Mouse (Mus musculus) adrenal gland, postnatal 4 days (tissue): ENCODE data around the gene Il31ra. TPM values are rescaled to one million over a fixed set of nuclear protein-coding genes. Genes with fewer than 3 reads are reported as not detected.
"Not testable (repeated sequence)": the region's sequence is repeated elsewhere in the genome, so short reads cannot be mapped to it uniquely, and the experiment has no call there.

ENCODE experiments used
- DNase-seq, 2 experiments: peaks; one replicate each; pipeline ENCODE4 v3.0.0; 2021 to 2022; ENCODE audit warnings: low spot score in 2 of 2, mixed read lengths in 2 of 2
- long read RNA-seq, 2 experiments: library from polyadenylated mRNA; stranded (forward); transcript quantifications; one replicate each; pipeline ENCODE4 v2.0.0; 2021
- total RNA-seq, 2 experiments: library from RNA; stranded (reverse); gene quantifications; 2 replicates each; pipeline ENCODE4 v1.2.3; 2021

Gene Il31ra
- total RNA-seq: under 1 TPM; 0.48 to 0.76 TPM
- long read RNA-seq, experiment 1, partial matches to known transcripts: 0 of 1 reads
- long read RNA-seq, experiment 1, other reads (novel, unspliced or antisense): 1 of 1 reads
- long read RNA-seq, experiment 2, partial matches to known transcripts: 0 of 3 reads
- long read RNA-seq, experiment 2, other reads (novel, unspliced or antisense): 3 of 3 reads

GRCm38 (mm10) chr13:112594260-112594659 is at the start of gene Il31ra:
Gene Il31ra (minus strand): TSS chr13:112594360.
- not testable (repeated sequence) for DNase-seq

GRCm38 (mm10) chr13:112642897-112643296 is 48.7 kb upstream of the Il31ra start:
- DNase-seq: no peak

GRCm38 (mm10) chr13:112639111-112639510 is 45.0 kb upstream of the Il31ra start:
- no peak for DNase-seq

GRCm38 (mm10) chr13:112636498-112636897 is 42.3 kb upstream of the Il31ra start:
- DNase-seq: no peak

- DNase-seq: no peak
These were observed 41.1 kb upstream of the Il31ra start for GRCm38 (mm10) chr13:112635174-112635837.

- DNase-seq: no peak
These were observed 31.4 kb upstream of the Il31ra start for GRCm38 (mm10) chr13:112625566-112625965.

- no peak for DNase-seq
These were observed 30.5 kb upstream of the Il31ra start for GRCm38 (mm10) chr13:112624622-112625021.

GRCm38 (mm10) chr13:112623656-112624055 is 29.5 kb upstream of the Il31ra start:
- no peak for DNase-seq

- DNase-seq: no peak
These were observed 27.4 kb upstream of the Il31ra start for GRCm38 (mm10) chr13:112621592-112621991.

GRCm38 (mm10) chr13:112608606-112609005 is 14.4 kb upstream of the Il31ra start:
- no peak for DNase-seq

GRCm38 (mm10) chr13:112604411-112604810 is 10.3 kb upstream of the Il31ra start:
- DNase-seq: no peak

- no peak for DNase-seq
These were observed 9.7 kb upstream of the Il31ra start for GRCm38 (mm10) chr13:112603839-112604238.

GRCm38 (mm10) chr13:112602607-112603006 is 8.4 kb upstream of the Il31ra start:
- no peak for DNase-seq

GRCm38 (mm10) chr13:112590254-112590653 is 3.9 kb downstream of the Il31ra start:
- no peak for DNase-seq

GRCm38 (mm10) chr13:112589625-112590024 is 4.5 kb downstream of the Il31ra start:
- DNase-seq: no peak

GRCm38 (mm10) chr13:112584556-112585237 is 9.5 kb downstream of the Il31ra start:
- no peak for DNase-seq

- DNase-seq: no peak
These were observed 11.9 kb downstream of the Il31ra start for GRCm38 (mm10) chr13:112582291-112582690.

GRCm38 (mm10) chr13:112581796-112582195 is 12.4 kb downstream of the Il31ra start:
- DNase-seq: no peak

GRCm38 (mm10) chr13:112580590-112581320 is 13.4 kb downstream of the Il31ra start:
- DNase-seq: no peak

- peak; percentile 100 for DNase-seq
These were observed 16.1 kb downstream of the Il31ra start for GRCm38 (mm10) chr13:112578041-112578440.

- DNase-seq: no peak
These were observed 20.4 kb downstream of the Il31ra start for GRCm38 (mm10) chr13:112573800-112574199.

GRCm38 (mm10) chr13:112570768-112571167 is 23.4 kb downstream of the Il31ra start:
- no peak for DNase-seq
